Mouse (Mus musculus): Measurements from ENCODE around the gene Skap2. TPM values are rescaled to one million over a fixed set of nuclear protein-coding genes. Genes with fewer than 3 reads are reported as not detected.

Skap2 gene
- polyA plus RNA-seq, 1 experiment, result 10.3 TPM

- peak; percentile 88 for DNase-seq (ENCODE audit: low read depth)
- TF ChIP-seq CTCF (IDR thresholded peaks at IDR 0.05; ENCODE audit: borderline replicate concordance, extremely low read depth, insufficient read depth, insufficient read length) (no peak), POLR2A (IDR thresholded peaks at IDR 0.05; ENCODE audit: borderline replicate concordance, extremely low read depth, insufficient read depth, insufficient read length, poor library complexity, severe bottlenecking) (no peak)
Measured at GRCm38 (mm10) chr6:52002676-52003075, 9.7 kb downstream of the Skap2 start.

GRCm38 (mm10) chr6:51999157-51999478, 13.2 kb downstream of the Skap2 start:
- TF ChIP-seq POLR2A (IDR thresholded peaks at IDR 0.05; ENCODE audit: borderline replicate concordance, extremely low read depth, insufficient read depth, insufficient read length, poor library complexity, severe bottlenecking) (no peak), CTCF (IDR thresholded peaks at IDR 0.05; ENCODE audit: borderline replicate concordance, extremely low read depth, insufficient read depth, insufficient read length) (no peak)
- no peak for DNase-seq (ENCODE audit: low read depth)

- no peak for DNase-seq (ENCODE audit: low read depth)
- no peak for TF ChIP-seq POLR2A (IDR thresholded peaks at IDR 0.05; ENCODE audit: borderline replicate concordance, extremely low read depth, insufficient read depth, insufficient read length, poor library complexity, severe bottlenecking)
- peak; percentile 48; the same call in 1 of the 2 replicates for TF ChIP-seq CTCF (IDR thresholded peaks at IDR 0.05; ENCODE audit: borderline replicate concordance, extremely low read depth, insufficient read depth, insufficient read length)
Measured at GRCm38 (mm10) chr6:51998409-51999156, 13.8 kb downstream of the Skap2 start.

- no peak for DNase-seq (ENCODE audit: low read depth)
- TF ChIP-seq CTCF (IDR thresholded peaks at IDR 0.05; ENCODE audit: borderline replicate concordance, extremely low read depth, insufficient read depth, insufficient read length), result no peak
- no peak for TF ChIP-seq POLR2A (IDR thresholded peaks at IDR 0.05; ENCODE audit: borderline replicate concordance, extremely low read depth, insufficient read depth, insufficient read length, poor library complexity, severe bottlenecking)
Measured at GRCm38 (mm10) chr6:51987999-51988398, 24.4 kb downstream of the Skap2 start.

- DNase-seq (ENCODE audit: low read depth), result peak; percentile 75
- TF ChIP-seq POLR2A (IDR thresholded peaks at IDR 0.05; ENCODE audit: borderline replicate concordance, extremely low read depth, insufficient read depth, insufficient read length, poor library complexity, severe bottlenecking) (no peak), CTCF (IDR thresholded peaks at IDR 0.05; ENCODE audit: borderline replicate concordance, extremely low read depth, insufficient read depth, insufficient read length) (no peak)
Measured at GRCm38 (mm10) chr6:51977638-51978037, 34.7 kb downstream of the Skap2 start.

- DNase-seq (ENCODE audit: low read depth), result no peak
- TF ChIP-seq POLR2A (IDR thresholded peaks at IDR 0.05; ENCODE audit: borderline replicate concordance, extremely low read depth, insufficient read depth, insufficient read length, poor library complexity, severe bottlenecking) (no peak), CTCF (IDR thresholded peaks at IDR 0.05; ENCODE audit: borderline replicate concordance, extremely low read depth, insufficient read depth, insufficient read length) (no peak)
Measured at GRCm38 (mm10) chr6:51975751-51976150, 36.6 kb downstream of the Skap2 start.

- DNase-seq (ENCODE audit: low read depth), result no peak
- TF ChIP-seq CTCF (IDR thresholded peaks at IDR 0.05; ENCODE audit: borderline replicate concordance, extremely low read depth, insufficient read depth, insufficient read length), result no peak
- TF ChIP-seq POLR2A (IDR thresholded peaks at IDR 0.05; ENCODE audit: borderline replicate concordance, extremely low read depth, insufficient read depth, insufficient read length, poor library complexity, severe bottlenecking), result no peak
Measured at GRCm38 (mm10) chr6:51958992-51959391, 53.4 kb downstream of the Skap2 start.

- no peak for DNase-seq (ENCODE audit: low read depth)
- TF ChIP-seq CTCF (IDR thresholded peaks at IDR 0.05; ENCODE audit: borderline replicate concordance, extremely low read depth, insufficient read depth, insufficient read length), result no peak
- TF ChIP-seq POLR2A (IDR thresholded peaks at IDR 0.05; ENCODE audit: borderline replicate concordance, extremely low read depth, insufficient read depth, insufficient read length, poor library complexity, severe bottlenecking), result no peak
Measured at GRCm38 (mm10) chr6:51956048-51956792, 56.1 kb downstream of the Skap2 start.

GRCm38 (mm10) chr6:51947661-51948060, 64.7 kb downstream of the Skap2 start:
- no peak for DNase-seq (ENCODE audit: low read depth)
- TF ChIP-seq POLR2A (IDR thresholded peaks at IDR 0.05; ENCODE audit: borderline replicate concordance, extremely low read depth, insufficient read depth, insufficient read length, poor library complexity, severe bottlenecking), result no peak
- no peak for TF ChIP-seq CTCF (IDR thresholded peaks at IDR 0.05; ENCODE audit: borderline replicate concordance, extremely low read depth, insufficient read depth, insufficient read length)

GRCm38 (mm10) chr6:51944916-51945315, 67.4 kb downstream of the Skap2 start:
- peak; percentile 26 for DNase-seq (ENCODE audit: low read depth)
- TF ChIP-seq POLR2A (IDR thresholded peaks at IDR 0.05; ENCODE audit: borderline replicate concordance, extremely low read depth, insufficient read depth, insufficient read length, poor library complexity, severe bottlenecking), result no peak
- no peak for TF ChIP-seq CTCF (IDR thresholded peaks at IDR 0.05; ENCODE audit: borderline replicate concordance, extremely low read depth, insufficient read depth, insufficient read length)

- TF ChIP-seq POLR2A (IDR thresholded peaks at IDR 0.05; ENCODE audit: borderline replicate concordance, extremely low read depth, insufficient read depth, insufficient read length, poor library complexity, severe bottlenecking), result no peak
- no peak for TF ChIP-seq CTCF (IDR thresholded peaks at IDR 0.05; ENCODE audit: borderline replicate concordance, extremely low read depth, insufficient read depth, insufficient read length)
- no peak for DNase-seq (ENCODE audit: low read depth)
Measured at GRCm38 (mm10) chr6:51933998-51934397, 78.4 kb downstream of the Skap2 start.

All from brain, embryonic 14.5 days (tissue).